8 mouse cellular contexts compared by ENCODE assay signal in genomic region chr13:119599066-119599465, GRCm38 (mm10). TPM values are rescaled to one million over a fixed set of nuclear protein-coding genes. Genes with fewer than 3 reads are reported as not detected.
A peak's percentile ranks its signal among the peaks of the same experiment; 100 is the strongest.
DNase-seq lines count a peak whose midpoint lies in the region.
"Had no signal": no experiment of that assay in that cellular context is flagged by ENCODE, and none has a peak within 500 bp of the region (broad histone marks: within the 10 kb centered on the region; RNA-seq: fewer than 3 reads in every experiment).

No protein-coding gene starts in this region.

- peak; percentile 53 for DNase-seq in T-cell, adult 2 months (ENCODE audit: low spot score)
- DNase-seq in cerebellum, adult 9-11 months: peak; percentile 30
- peak; percentile 41 for DNase-seq in gastrocnemius, postnatal 25 days
- peak; percentile 38 for DNase-seq in kidney, postnatal 14 days
- DNase-seq in monocyte, adult 2 months (ENCODE audit: low read depth in 1 of 2, low spot score in 2 of 2): peak; percentile 7 to 33
- DNase-seq in spleen, postnatal 14 days (ENCODE audit: low spot score in 2 of 2): peak; percentile 38 to 64
- DNase-seq in thymus, postnatal 4 days: peak; percentile 13

RNA-seq across cellular contexts. Expression of gene Ccl28, which starts 24.6 kb away (rescaled TPM):
- under 1 TPM; 0.24 to 0.38 TPM for total RNA-seq in gastrocnemius, postnatal 25 days (2021)
- total RNA-seq: megakaryocyte, adult 5-6 weeks had no signal

Comparison
In these comparisons a context has a peak if more than half of its experiments do, and no peak if none do; other contexts are left out.
1. Peak in every context shown above with its lines: DNase-seq.